Mouse (Mus musculus) midbrain, postnatal 0 days (tissue): ENCODE measurements around the gene Cyp2b23. TPM values are rescaled to one million over a fixed set of nuclear protein-coding genes. Genes with fewer than 3 reads are reported as not detected.
"Not testable (repeated sequence)": the region's sequence is repeated elsewhere in the genome, so short reads cannot be mapped to it uniquely, and the experiment has no call there.

Experiments used
- ATAC-seq: fragments of 200-750 bp; cut with Nextera tagmentation; 2 replicates; pipeline ENCODE4 v1.8.0; 2017; ENCODE audit warnings: moderate number of reproducible peaks, mild to moderate bottlenecking, moderate TSS enrichment, moderate library complexity; ENCODE audit not compliant: low FRiP score
- DNase-seq: peaks from one replicate; pipeline ENCODE4 v3.0.0-alpha.2; 2015; ENCODE audit warnings: low spot score
- H3K27ac ChIP-seq: fragments of 300-500 bp; sonication (generic); 2 replicates; pipeline ENCODE4 v1.5.1; 2014; ENCODE audit warnings: low read depth, mild to moderate bottlenecking, low read length, mixed read lengths
- H3K27me3 ChIP-seq: fragments of 300-500 bp; sonication (generic); 2 replicates; pipeline ENCODE4 v1.6.1; 2014; ENCODE audit warnings: low read length, control low read depth, mixed read lengths; ENCODE audit not compliant: insufficient read depth
- H3K36me3 ChIP-seq: fragments of 300-500 bp; sonication (generic); 2 replicates; pipeline ENCODE4 v1.6.1; 2014; ENCODE audit warnings: low read length, control low read depth, mixed read lengths; ENCODE audit not compliant: insufficient read depth
- H3K4me1 ChIP-seq: fragments of 300-500 bp; sonication (generic); 2 replicates; pipeline ENCODE4 v1.6.1; 2014; ENCODE audit warnings: mild to moderate bottlenecking, control low read depth, antibody characterized with exemption, low read length, mixed read lengths; ENCODE audit not compliant: insufficient read depth
- H3K4me2 ChIP-seq: fragments of 300-500 bp; sonication (generic); 2 replicates; pipeline ENCODE4 v1.6.1; 2014; ENCODE audit warnings: low read depth, mild to moderate bottlenecking, low read length, mixed read lengths; ENCODE audit not compliant: poor library complexity, severe bottlenecking
- H3K4me3 ChIP-seq: fragments of 300-500 bp; sonication (generic); 2 replicates; pipeline ENCODE4 v1.5.1; 2014; ENCODE audit warnings: low read depth, mild to moderate bottlenecking, low read length, moderate library complexity
- H3K9ac ChIP-seq: fragments of 300-500 bp; sonication (generic); replicated peaks from 2 replicates; pipeline ENCODE4 v1.6.1; 2014; ENCODE audit warnings: mild to moderate bottlenecking, low read length, moderate library complexity, mixed read lengths; ENCODE audit not compliant: poor library complexity, severe bottlenecking
- H3K9me3 ChIP-seq: fragments of 300-500 bp; sonication (generic); 2 replicates; pipeline ENCODE4 v1.6.1; 2016; ENCODE audit warnings: low read length, control low read depth
- CTCF ChIP-seq: IDR thresholded peaks from 2 replicates; pipeline ENCODE4 v1.5.1; 2016; ENCODE audit warnings: antibody characterized with exemption, mild to moderate bottlenecking
- WGBS: fragments of 180-500 bp; shearing (Covaris S2); extraction: QIAGEN DNeasy Blood & Tissue Kit; methylation state at CpG from one replicate; pipeline ENCODE4 v1.1.7; 2014; 5-methylcytosine and 5-hydroxymethylcytosine counted together
- polyA plus RNA-seq: library from polyadenylated mRNA; unstranded; fragments of >200 nt; fragmentation: Nextera tagmentation; extraction: Ambion mirVana; gene quantifications from 2 replicates; pipeline ENCODE4 v1.2.1, GENCODE M21; 2015
- total RNA-seq: library from RNA; depleted of rRNA; stranded (reverse); fragments of >200 nt; gene quantifications from 2 replicates; pipeline ENCODE4 v1.2.3, GENCODE M21; 2014; rRNA removed

The Cyp2b23 gene
- not detected in 2 replicates for total RNA-seq
- polyA plus RNA-seq, result not detected in 2 replicates

DNA sequence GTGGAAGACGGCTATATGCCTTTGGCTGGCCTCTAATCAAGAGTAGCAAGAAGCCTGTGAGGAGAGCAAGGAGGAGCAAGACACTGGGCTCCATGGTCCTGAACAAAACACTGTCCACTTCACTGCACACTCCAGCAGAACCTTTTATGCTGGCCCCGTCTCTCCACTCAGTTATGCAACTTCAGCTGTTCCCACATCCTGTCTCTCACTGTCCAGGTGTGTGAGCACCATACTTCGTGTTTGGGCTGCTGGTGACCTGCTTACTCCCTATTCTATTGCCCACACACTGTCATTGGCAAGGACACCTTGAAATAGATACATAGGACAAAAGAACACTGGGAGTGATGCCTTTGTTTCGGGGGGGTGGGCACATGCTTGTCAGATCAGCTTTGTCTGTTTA is at the start of gene Cyp2b23:
Gene Cyp2b23, minus strand, starts transcription at position 101 of the 400 bp plus-strand sequence.
- H3K4me1 ChIP-seq, result no peaks in the 10 kb centered on the region
- H3K36me3 ChIP-seq, result no peaks in the 10 kb centered on the region
- H3K9ac ChIP-seq, result no peak within 1 kb of the TSS
- 65% methylated on average over 4 of the region's 4 CpGs for WGBS
- 0 out of 2 replicates have a peak, but pooled peaks cover 2% of the 10 kb centered on the region for H3K9me3 ChIP-seq
- H3K27me3 ChIP-seq, result no peaks in the 10 kb centered on the region
- no peak within 1 kb of the TSS for H3K4me2 ChIP-seq
- DNase-seq, result no peak
- ATAC-seq, result no peak
- H3K27ac ChIP-seq, result no peak within 1 kb of the TSS
- TF ChIP-seq CTCF, result no peak
- H3K4me3 ChIP-seq, result no peak within 1 kb of the TSS

- DNase-seq (no peak), ATAC-seq (no peak)
- TF ChIP-seq CTCF, result no peak
- no peak overlapping the region for H3K27ac ChIP-seq
- H3K36me3 ChIP-seq, result no peaks in the 10 kb centered on the region
- no peak overlapping the region for H3K4me3 ChIP-seq
- H3K4me1 ChIP-seq, result no peaks in the 10 kb centered on the region
- no peak overlapping the region for H3K4me2 ChIP-seq
- no peak overlapping the region for H3K9ac ChIP-seq
- WGBS, result 89% methylated on average over 11 of the region's 11 CpGs
- H3K9me3 ChIP-seq, result no peaks in the 10 kb centered on the region
- no peaks in the 10 kb centered on the region for H3K27me3 ChIP-seq
Measured at GRCm38 (mm10) chr7:26711061-26711460, 24.8 kb upstream of the Cyp2b23 start.

GRCm38 (mm10) chr7:26707061-26707460 is 20.8 kb upstream of the Cyp2b23 start:
- no peak for ATAC-seq
- WGBS, result 39% methylated on average over 11 of the region's 11 CpGs
- H3K4me2 ChIP-seq, result no peak overlapping the region
- no peaks in the 10 kb centered on the region for H3K4me1 ChIP-seq
- H3K4me3 ChIP-seq, result no peak overlapping the region
- no peak overlapping the region for H3K27ac ChIP-seq
- no peak overlapping the region for H3K9ac ChIP-seq
- H3K36me3 ChIP-seq, result no peaks in the 10 kb centered on the region
- no peaks in the 10 kb centered on the region for H3K27me3 ChIP-seq
- TF ChIP-seq CTCF, result no peak
- no peaks in the 10 kb centered on the region for H3K9me3 ChIP-seq
- no peak for DNase-seq

- not testable (repeated sequence) for H3K9me3 ChIP-seq, H3K4me3 ChIP-seq, H3K4me2 ChIP-seq, H3K27me3 ChIP-seq, ATAC-seq, H3K27ac ChIP-seq, DNase-seq, H3K36me3 ChIP-seq, H3K9ac ChIP-seq, H3K4me1 ChIP-seq
- whole genome bisulfite sequencing, result 35% methylated on average over 6 of the region's 6 CpGs
Measured at GRCm38 (mm10) chr7:26706191-26706590, 20.0 kb upstream of the Cyp2b23 start.

DNA sequence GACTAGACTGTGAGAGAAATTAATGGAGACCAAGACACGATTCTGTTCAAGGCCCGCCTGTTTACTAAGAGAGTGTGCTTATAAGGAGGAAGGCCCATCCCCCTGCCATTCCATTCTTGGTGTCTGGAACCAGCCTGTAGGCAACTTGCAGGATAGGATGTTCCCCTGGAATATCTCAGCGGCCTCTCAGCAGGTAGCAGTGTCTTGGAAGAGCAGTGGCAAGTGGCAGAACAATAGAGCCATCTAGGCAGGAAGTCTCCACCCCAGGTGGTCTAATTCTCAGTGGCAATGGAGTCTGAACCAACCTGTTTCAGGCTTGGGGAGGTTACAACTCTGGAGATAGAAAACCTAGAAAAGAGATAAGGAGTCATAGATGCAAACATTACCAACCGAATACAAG is 13.9 kb upstream of the Cyp2b23 start:
- DNase-seq (no peak), ATAC-seq (no peak)
- Histone ChIP-seq H3K27ac (no peak overlapping the region), H3K27me3 (no peaks in the 10 kb centered on the region), H3K4me1 (no peaks in the 10 kb centered on the region), H3K9me3 (no peaks in the 10 kb centered on the region), H3K4me3 (no peak overlapping the region), H3K36me3 (no peaks in the 10 kb centered on the region), H3K4me2 (no peak overlapping the region), H3K9ac (no peak overlapping the region)
- 73% methylated on average over 4 of the region's 4 CpGs for WGBS
- TF ChIP-seq CTCF, result no peak

- 0 out of 2 replicates have a peak, but pooled peaks cover 2% of the 10 kb centered on the region for H3K9me3 ChIP-seq
- DNase-seq (no peak), ATAC-seq (no peak)
- no peak for TF ChIP-seq CTCF
- no peak overlapping the region for H3K4me3 ChIP-seq
- H3K4me1 ChIP-seq, result no peaks in the 10 kb centered on the region
- 80% methylated on average over 2 of the region's 2 CpGs for WGBS
- no peak overlapping the region for H3K9ac ChIP-seq
- no peaks in the 10 kb centered on the region for H3K27me3 ChIP-seq
- no peaks in the 10 kb centered on the region for H3K36me3 ChIP-seq
- no peak overlapping the region for H3K4me2 ChIP-seq
- no peak overlapping the region for H3K27ac ChIP-seq
Measured at GRCm38 (mm10) chr7:26685713-26686112, 524 bp downstream of the Cyp2b23 start.

GRCm38 (mm10) chr7:26667466-26667865 is 18.8 kb downstream of the Cyp2b23 start:
- DNase-seq, H3K9me3 ChIP-seq, H3K27ac ChIP-seq, H3K9ac ChIP-seq, ATAC-seq, H3K4me3 ChIP-seq, H3K36me3 ChIP-seq, H3K27me3 ChIP-seq, H3K4me1 ChIP-seq, H3K4me2 ChIP-seq: not testable (repeated sequence)
- 17% methylated on average over 2 of the region's 2 CpGs for whole genome bisulfite sequencing
